Mouse (Mus musculus): Measurements from ENCODE around the gene Fbrsl1.

DNA sequence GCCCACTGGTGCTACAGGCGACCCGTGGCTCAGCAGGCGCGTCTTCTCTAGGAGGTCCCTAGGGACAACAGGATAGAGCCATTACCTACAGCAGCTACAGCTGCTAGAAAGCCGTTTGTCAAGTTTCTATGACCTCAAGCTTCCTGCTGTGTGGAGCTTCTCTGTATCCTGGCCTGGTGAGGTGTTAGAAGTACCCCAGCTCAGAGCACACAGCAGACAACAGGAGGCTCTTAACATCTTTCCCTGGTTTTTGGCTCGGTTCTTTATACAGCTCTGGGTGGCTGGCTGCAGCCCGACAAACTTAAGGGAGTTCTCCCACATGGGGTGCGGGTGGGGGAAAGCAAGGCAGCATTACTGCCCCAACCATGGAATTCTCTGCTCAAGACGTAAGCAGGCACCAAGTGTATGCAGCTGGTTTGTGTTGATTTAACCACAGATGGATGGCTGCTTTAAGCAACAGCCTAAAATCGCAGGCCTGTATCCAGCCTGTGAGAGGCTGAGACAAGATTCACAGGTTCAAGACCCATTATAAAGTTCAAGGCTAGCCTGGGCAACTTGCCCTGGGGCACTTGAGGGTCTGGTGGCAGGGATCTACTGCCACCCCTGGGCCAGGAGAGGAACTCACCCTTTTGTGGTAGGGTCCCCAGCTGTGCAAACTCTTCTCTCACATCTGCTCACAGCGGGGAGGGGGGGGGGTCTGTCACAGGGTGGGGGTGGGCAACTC lies 84.3 kb downstream of the Fbrsl1 start:
- TF ChIP-seq POLR2A (IDR thresholded peaks at IDR 0.05; ENCODE audit: low read depth, low read length) (no peak), CTCF (IDR thresholded peaks at IDR 0.05; ENCODE audit: borderline replicate concordance, insufficient read depth, low read length) (no peak)

Data from embryonic fibroblast, embryonic 13.5 days (primary cell).